Mouse (Mus musculus) cerebellum, adult 8-10 months (tissue): ENCODE results near the gene Gm21964.
A peak's percentile ranks its signal among the peaks of the same experiment; 100 is the strongest.

Experiments used
- DNase-seq: peaks from one replicate; pipeline ENCODE4 v3.0.0; 2022

The Gm21964 gene

DNA sequence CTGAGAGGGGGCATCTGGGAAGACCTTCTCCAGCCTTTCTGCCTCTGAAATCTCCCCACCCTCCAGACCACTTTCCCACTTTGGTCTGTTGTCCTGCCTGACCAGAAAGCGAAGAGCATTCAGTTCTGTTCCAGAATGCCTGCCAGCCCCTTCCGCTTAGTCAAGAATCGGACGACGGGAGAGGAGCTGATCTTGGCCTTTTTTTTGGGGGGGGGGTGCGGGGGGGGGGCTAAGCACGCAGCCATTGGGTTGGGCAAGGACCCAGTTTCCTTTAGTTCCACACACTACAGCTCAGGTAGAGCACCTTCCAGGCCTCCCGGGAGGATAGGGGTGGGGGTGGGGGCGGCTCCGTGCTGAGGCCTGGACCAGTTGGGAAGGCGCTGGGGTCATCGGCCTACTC, at the start of gene Gm21964:
Gene Gm21964, plus strand, starts transcription at position 301 of the 400 bp plus-strand sequence.
- DNase-seq, result no peak

DNA sequence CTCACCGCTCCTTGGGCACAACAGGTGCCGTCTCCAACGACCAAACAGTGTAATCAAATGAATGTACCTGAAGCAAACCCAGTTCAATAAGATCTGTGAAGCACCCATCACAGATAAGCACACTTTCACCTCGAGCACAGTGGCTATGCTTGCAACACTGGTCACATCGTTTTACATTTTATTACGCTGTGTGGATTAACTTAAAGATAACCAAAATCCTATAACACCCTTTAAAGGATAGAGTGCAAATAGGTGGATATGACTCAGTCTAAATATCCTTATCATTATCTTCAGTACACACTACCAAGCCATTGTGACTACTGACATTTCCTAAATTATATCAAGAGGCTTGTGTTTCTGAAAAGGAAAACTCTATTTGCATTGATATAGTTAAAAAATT, 49.8 kb upstream of the Gm21964 start:
- DNase-seq, result no peak

DNA sequence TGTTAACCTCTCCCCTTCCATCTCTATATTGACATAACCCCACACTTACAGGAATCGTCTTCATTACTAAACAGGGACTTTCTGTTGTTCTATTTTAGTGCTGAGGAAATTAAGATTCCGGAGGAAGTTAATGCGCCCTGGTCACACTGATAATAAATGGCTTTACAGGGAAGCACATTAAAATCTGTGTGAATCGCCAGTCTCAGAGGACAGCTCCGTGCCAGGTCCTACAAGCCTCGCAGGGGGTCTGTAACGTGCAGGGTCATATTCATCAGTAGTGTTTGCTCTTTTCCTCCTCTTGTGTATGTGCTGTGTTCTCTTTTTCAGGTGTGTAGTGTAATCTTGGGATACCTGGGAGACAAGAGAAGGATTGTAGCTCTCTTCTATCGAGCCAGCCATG, 42.8 kb upstream of the Gm21964 start:
- DNase-seq, result no peak

DNA sequence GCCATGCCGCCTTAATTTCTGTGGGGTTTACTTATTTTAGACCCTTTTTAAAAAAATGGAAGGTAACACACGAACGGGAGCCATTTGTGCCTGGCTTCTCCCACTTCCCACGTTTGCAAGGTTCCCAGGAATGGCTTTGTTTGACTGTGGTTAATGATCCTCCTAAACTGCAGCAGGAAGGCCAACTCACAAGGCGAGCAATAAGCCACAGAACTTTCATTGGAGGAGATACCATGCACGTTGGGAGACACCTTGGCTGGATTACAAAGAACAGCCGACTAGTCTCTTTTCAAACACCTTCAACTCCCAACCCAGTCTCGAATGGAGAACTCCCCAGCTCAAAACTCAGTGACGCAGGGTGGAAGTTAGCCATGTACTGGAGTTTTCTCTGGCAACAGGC, 36.8 kb upstream of the Gm21964 start:
- no peak for DNase-seq

DNA sequence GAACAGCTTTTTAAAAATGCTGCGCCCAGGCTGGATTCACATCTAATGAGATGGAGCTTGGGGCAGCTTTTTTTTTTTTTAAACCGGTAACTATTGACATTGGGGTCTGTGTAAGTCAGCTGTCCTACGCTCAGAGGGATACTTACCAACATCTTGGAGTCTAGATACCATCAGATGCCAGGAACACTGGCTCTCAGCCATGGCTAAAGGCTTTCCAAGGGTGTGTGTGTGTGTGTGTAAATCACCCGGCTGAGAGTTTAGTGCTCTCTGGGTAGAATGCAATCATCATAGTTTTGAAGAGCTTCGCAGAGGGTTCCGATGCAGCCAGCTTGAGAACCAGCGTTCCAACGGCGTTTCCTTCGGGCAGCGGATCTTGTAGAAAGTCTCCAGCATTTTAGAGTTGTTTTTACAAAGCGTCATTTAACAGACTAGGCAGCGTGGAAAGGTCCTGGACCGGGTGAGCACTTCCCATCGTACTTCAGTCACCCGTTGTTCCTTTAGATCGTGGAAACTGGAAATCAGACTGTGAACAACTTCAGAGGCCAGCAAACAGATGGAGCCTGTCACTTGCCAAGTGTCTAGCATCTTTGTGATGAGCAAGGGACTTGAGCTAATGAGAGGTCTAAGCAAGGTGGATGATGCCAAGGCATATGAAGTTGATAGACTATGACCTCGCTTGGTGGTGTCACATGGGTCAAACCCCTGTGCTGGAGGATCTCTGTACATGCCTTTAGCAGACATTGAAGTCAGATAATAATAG, 36.2 kb upstream of the Gm21964 start:
- no peak for DNase-seq

DNA sequence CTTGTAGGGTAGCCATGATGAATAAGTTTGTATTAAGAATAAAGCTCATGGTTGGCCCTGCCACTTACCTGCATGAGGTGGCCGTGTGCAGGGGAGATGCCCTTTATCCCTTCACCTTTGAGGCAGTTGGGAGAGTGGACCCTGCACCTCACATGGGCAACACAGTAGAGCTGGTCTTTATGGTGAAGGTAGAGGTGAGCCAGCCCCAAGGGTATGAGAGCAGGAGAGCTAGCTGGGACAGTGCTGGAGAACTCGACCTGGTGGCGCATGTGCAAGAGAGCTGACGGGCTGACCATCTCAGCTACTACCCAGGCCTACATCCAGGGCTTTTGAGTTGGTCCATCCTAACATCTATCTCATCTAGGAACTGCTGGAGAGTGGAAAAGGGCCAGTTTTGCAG, 35.3 kb upstream of the Gm21964 start:
- no peak for DNase-seq

DNA sequence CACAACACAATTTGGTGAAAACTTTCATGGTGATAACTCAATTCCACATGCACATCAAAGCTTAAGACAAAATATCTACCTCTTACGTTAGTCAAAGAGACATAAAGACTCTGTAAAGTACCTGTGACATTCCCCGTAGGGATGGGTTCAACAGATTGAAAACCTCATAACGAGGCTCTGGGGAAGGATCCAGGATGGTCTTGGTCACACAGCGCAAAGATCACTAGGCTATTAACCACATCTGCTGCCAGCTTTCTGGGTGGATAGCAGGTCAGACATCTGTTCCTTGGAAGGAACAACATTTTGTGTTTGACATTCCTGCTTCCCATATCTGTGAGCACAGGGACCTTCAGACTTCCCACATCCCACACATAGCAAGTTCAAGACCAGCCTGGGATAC, 31.3 kb upstream of the Gm21964 start:
- no peak for DNase-seq

DNA sequence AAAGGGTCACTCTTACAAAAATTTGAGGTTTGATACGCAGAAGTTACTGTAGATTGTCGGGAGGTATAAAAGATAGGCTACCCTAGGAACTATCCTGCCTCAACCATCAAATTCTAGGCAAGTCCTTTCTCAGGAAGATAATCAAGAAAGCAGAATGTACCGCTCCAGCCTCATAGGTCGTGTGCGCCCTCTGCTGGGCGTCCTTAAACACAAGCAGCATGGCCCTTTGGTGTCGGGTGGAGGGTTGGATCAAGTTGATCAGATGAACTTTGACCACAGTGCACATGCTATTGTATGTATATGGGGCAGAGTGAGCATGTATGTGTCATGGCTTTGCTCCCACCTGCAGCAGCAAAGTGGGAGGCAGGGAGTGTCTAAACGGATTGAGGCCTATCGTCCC, 29.4 kb upstream of the Gm21964 start:
- peak; percentile 47 for DNase-seq

DNA sequence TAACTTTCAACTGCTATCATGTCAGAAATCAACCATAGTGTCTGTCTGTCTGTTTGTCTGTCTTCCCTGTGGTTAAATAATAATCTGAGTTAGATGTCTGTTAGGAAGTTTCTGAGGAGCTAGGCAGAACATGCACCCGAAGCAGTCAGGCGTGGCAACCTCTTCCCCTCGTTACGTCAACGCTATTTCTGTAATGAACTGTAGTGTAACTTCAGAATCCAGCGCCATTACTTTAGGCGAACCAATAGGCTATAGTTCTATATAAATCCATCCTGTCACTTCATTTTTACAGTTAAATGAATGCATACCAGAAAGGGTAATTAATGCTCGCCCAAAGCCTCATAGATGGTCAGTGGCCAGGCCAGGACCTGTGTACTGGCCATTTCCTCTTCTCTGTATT, 26.5 kb upstream of the Gm21964 start:
- no peak for DNase-seq

DNA sequence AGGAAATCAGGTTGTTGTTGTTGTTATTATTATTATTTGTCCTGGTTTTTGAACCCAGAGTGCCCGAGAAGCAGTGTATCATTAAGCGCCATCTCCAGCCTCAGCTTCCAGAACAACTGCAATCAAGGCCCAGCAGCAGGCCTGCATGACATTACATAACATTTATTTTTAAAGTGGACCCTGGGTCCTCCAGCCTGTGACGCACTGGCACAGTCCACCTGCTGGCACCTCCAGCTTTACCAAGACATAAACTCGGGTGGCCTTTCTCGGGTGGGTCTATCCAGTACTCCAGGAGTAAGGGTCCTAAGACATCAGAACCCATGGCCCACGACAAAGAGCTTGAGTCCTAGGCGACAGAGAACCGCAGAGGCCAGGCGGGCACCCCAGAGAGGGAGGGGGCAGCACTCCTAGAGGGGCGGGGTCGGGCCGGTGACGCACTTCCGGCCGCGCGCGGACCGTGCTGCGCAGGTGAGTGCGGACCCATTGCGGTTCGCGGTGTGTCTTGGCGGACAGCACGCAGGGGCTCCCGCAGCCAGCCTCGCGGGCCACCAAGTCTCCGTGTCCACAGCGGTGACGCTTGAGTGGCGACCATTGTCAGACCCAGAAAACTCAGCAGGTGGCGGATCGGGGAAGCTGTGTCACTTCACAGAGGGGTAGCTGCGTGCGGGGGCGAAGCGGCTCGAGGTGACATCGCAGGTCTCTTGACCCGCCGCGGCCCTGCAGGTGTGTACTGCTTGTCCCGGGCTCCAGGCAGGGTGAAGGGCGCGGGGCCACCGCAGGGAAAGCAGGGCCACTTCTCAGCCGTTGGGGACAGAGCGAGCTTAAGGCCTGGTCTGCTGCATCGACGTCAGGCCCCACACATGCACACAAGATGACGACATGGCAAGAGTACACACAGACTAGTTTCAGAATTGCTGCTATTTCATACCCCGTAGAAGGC, 21.5 kb upstream of the Gm21964 start, which contains the start of gene Zfp612:
Gene Zfp612, plus strand, starts transcription at position 465 of the 940 bp plus-strand sequence.
- peak; percentile 82 for DNase-seq

DNA sequence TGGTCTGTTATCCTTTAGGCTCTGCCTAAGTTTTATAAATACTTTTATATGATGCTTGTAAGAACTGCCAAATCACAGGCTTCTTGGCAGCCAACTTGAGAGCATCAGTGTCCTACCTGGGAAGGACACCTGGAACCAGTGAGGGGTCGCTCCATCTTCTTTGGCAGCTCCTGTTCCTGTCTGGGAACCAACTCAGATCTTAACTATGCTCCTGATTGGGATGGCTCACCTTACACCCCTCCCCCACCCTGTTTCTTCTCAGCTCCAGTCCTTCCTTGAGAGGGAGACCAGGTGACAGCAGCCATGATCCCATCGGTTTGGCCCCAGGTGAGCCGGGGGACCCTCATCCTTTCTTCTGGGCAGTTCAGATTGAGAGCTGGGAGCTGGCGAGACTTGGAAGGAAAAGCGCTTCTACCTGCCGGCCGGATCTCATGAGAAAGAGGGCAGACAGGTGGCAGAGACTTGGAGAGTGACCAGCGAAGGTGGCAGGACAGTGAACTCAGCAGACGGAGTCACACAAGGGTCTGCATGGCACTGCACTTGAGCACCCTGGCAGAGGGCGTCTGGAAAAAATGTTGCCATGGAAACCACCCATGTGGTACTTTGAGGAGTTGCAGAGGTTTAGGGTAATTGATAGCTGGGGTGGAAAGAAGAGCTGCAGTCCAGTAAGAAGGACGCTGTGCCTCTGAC, 18.4 kb upstream of the Gm21964 start:
- no peak for DNase-seq

DNA sequence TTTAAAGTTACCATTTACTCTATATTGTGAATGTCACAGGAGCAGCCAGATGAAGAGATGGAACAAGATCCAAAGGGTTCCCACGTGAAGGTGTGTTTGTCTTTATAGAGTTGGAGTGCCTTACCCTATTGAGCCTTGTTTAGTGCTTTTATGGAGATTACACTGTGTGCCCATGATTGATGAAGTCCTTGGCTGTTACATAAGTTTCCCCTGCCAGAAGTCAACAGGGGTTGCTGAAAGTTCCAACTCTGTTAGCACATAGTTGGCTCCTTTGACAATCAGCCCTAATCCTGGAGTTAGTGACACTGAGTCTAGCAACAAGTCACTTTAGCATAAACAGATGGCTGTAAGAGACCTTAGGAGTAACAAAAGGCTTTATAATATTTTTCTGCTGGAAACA, 9.1 kb upstream of the Gm21964 start:
- DNase-seq, result no peak

DNA sequence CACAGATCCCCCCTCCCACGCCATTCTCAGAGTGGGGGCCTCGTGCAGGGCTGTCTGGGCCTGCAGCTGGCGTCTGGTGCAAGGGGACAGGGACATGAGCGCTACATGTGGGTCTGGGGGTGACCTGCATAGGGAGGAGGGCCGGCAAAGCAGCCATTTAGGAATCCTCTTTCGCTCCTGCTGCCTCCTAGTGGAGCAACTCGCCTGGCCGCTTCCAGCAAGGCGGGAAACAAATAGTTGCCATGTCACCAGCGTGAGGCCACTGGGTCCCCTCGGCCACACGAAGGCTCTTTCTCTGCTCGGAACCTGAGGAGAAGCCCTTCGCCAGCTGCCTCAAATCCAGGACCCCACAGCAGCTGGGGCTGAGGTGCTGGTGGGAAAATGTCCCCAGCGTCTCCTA, 669 bp downstream of the Gm21964 start:
- no peak for DNase-seq

DNA sequence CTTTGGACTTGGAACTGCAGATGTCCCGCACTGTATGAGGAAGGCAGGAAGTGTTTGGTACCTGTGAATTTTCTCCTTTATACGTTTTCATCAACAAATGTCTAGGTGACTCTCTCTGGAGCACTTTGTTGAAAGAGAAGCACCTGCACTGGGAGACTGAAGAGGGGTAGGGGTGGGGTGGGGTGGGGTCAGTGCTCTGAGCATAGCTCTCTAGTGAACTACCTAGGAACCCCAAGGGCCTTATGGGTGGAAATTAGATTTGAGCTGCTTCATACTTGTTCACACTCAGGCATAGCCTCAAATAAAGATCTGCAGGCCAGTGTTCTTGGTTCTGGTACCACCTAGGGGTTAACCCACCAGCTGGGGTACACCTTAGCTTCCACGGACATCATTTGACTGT, 1.6 kb downstream of the Gm21964 start, which contains the start of gene Gm17720:
Gene Gm17720, minus strand, starts transcription at position 101 of the 400 bp plus-strand sequence.
- DNase-seq, result no peak

DNA sequence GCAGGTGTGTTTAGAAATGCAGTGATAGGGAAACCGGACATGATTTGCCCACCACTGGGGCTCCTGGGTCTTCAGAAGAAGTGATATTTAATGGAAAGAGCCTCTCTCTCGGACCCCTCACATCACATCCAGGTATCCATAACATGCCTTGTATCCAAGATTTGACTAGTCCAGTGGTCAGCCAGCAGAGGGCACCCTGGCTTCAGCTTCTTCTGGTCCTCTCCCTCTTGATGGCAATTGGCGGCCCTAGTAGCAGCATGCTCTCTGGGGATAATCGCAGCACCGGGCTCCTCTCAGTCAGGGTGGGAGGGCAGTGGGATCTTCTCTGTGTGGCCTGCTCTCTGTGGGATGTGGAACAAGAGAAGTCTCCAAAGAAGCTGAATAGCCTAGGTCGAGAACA, 18.7 kb downstream of the Gm21964 start:
- peak; percentile 58 for DNase-seq

DNA sequence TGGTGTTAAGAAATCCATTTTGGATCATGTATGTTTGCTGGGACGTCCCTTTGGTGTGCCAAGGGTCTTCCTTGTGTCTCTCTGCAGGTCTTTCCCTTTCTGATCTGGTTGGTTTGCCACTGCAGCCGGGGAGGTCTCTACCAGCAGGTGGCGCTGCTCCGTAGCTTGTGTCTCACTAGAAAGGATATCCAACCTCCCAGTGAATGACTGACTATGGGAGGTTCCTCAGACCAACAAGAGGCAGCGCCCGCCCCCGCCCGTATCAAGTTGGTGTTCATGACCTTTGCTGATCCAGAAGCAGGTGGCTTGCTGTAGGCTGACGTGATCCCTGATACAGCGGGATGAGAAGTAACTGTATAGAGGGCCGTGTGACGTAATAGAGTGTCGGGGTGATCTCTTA, 29.5 kb downstream of the Gm21964 start:
- peak; percentile 84 for DNase-seq

DNA sequence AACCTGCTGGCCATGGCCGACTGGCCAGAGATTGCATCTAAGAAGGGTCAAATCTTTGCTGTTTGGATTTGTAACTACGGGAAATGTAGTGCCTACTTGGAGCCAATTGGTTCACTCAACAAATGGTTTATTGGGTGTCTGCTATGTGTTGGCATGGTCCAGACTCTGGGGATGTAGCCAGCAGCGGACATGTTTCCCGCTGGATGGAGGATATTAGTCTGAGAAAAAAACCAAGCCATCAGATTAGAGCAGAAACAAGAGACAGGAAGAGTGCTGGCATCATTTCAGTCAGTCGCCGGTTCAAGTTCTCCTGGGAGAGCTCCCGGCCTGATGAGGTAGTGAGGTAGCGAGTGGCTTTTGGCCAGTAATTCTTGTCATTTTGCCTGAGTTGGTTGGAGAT, 33.2 kb downstream of the Gm21964 start:
- no peak for DNase-seq

DNA sequence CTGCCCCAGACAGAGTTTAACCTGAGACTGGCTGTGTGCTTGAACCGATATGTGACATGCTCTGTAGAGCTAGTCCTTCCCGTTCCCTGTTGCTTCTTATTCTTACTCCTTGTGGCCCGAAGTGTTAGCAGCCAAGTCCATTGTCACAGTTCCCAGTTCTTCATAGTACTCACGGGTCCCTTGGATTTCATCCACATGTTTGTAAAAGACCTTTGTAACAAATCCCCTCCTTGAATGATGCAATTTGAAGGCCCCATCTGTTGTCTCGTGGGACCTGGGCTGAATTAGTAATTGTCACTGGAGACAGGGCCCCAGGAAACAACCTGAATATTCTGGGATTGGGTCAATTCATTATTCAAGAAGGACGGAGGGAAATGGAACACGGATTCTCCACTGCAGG, 34.5 kb downstream of the Gm21964 start:
- DNase-seq, result no peak

DNA sequence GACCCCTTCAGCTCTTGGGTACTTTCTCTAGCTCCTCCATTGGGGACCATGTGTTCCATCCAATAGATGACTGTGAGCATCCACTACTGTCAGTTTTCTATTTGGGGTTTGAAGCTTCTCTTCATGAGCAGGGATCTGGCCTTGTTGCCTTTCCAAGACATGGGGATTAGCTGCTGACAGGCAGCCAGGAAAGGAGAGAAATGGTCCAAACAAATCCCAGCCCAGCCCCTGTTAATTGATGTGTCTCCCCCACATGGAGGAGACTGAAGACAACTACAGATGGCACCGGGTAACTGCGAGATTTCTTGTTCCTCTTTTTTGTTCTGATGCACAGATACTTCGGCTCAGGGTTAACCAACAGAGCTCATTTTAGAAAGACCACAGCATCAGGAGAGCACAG, 39.1 kb downstream of the Gm21964 start:
- DNase-seq, result no peak

DNA sequence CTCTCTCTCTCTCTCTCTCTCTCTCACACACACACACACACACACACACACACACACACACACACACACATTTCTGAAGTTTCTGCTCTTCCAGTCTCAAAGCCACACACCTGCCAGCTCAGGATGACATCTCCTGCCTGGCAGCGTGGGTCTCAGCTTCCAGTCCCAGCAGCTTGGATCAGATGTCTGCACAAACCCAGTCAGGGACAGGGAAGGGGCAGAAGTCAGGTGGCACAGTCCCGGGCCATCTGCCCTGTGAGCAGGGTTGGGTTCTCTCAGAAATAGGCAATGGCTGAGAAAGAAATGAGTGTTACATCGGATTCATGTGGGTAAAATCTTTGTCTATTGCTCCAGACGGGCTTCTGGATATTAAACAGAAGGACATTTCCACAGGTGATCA, 39.8 kb downstream of the Gm21964 start:
- DNase-seq, result no peak

DNA sequence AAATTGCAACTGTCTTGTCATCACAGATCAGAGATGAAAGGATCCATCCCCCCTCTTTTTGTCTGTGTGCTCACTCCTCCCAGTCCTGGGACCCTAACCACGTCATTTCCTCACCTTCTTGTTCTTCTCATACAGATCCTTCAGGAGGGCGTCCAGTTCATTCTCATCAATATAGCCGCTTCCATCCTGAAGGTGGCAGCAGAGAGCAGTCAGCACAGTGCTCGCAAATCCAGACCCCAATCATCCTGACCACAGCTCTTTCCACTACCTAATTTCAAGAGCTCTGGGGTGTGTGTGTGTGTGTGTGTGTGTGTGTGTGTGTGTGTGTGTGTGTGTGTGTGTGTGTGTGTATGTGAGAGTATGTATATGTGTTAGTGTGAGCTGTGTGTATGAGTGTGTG, 44.5 kb downstream of the Gm21964 start:
- peak; percentile 63 for DNase-seq

DNA sequence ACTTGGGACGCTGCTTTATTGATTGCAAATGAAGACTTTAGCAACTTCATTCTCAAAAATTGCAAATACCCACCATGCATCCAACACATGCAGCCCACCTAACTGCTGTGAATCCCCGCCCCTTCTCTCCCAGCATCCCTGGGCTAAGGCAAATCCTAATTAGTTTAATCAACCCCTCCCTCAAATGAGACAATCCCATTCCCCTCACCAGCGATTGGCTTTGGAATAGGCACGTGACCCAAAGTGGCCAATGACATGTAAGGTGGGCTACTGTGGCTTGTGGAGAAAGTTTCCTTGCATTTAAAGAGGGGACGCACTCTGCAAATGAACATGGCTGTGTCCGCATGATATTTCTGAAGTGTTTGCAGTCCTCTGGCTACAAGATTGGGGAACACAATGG, 51.9 kb downstream of the Gm21964 start:
- no peak for DNase-seq
